Mouse (Mus musculus) left cerebral cortex, adult 11 months (tissue): Measurements from ENCODE around the gene Gm3187.
"Not testable (repeated sequence)": the region's sequence is repeated elsewhere in the genome, so short reads cannot be mapped to it uniquely, and the experiment has no call there.

ENCODE experiments used
- DNase-seq: peaks from one replicate; pipeline ENCODE4 v3.0.0; 2022; ENCODE audit warnings: low spot score

Gm3187 gene

DNA sequence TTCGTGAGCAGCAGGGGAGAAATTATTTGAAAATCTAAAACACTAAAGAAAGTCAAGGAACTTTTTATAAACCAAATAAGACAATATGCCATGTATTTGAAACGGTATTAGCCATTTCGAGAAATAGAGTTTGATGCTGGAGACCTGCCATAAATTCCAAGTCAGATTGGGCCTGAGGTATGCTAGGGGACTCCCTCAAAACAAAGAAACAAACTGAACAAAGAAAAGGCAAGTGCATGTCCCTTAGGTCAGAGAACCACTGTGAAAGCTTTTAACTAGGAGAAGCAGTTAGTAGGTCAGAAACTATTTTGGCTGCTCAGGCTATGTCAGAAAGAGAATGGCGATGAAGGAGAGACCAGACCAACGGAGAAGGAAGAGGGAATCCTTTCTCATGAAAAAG is at the start of gene Gm3187:
Gene Gm3187, plus strand, starts transcription at position 301 of the 400 bp plus-strand sequence.
- DNase-seq: not testable (repeated sequence)

DNA sequence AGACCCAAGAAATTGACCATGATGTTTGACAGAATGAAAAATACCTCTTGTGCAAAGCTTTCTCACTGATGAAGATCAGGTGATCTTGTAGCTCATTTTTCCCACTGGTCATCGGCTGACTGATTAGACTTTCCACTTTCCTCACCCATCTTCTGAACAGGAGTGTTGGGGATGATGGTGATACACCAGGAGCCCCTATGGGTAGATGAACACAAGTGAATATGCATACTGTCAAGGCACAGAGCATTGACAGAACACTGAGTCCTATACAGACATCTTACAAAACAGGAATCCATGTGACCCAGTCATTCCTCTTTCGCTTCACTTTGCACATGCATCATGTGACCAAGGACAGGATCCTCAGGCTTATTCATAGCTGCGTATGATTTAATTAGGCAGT is 28.6 kb upstream of the Gm3187 start, which contains the start of gene Gm3194:
Gene Gm3194, minus strand, starts transcription at position 101 of the 400 bp plus-strand sequence.
- not testable (repeated sequence) for DNase-seq

DNA sequence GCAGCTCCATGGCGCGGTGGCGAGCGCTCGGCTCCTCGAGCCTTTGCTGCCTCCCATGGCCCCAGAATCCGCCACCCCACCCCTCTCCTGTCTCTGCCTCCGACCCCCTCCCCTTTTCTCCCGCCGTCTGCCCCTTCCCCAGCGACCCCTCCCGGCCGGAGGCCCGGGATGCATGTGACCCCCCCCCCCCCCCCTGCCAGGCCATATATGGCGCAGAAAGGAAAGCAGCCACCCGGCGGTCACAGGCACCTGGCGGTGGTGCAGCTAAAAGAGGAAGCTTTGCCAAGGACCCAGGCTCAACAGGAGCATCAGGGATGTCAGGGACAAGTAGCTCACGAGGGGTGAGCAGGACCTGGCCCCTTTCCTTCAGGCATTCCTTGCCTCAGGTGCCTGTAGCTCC is 23.5 kb upstream of the Gm3187 start:
- not testable (repeated sequence) for DNase-seq

DNA sequence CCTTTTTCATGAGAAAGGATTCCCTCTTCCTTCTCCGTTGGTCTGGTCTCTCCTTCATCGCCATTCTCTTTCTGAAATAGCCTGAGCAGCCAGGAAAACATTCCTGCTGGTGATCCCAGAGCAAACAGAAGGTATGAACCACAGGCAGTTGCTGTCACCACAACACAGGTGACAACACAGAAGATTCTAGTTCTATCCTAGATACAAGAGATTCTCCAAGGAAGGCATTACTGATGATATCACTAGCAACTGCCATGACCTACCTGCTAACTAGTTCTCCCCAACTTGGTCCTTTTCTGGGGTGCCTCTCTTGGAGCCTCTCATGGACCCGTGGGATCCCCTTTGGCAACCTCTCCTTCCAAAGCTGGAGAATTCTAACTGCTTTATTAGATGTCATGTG is 6.3 kb upstream of the Gm3187 start, which contains the start of gene Gm8246:
Gene Gm8246, minus strand, starts transcription at position 101 of the 400 bp plus-strand sequence.
- DNase-seq: not testable (repeated sequence)

DNA sequence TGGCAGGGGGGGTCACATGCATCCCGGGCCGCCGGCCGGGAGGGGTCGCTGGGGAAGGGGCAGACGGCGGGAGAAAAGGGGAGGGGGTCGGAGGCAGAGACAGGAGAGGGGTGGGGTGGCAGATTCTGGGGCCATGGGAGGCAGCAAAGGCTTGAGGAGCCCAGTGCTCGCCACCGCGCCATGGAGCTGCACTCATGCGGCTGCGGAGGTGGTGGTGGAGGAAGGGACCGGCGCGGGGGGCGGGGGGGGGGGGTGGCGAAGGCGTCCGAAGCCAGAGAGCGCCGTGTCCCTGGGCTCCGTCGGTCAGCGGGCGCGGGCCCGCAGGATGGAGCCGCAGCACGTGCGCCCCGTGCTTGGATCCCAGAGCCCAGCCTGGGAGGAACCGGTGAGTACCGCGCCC is 17.4 kb downstream of the Gm3187 start, which contains the start of gene Gm3488:
Gene Gm3488, plus strand, starts transcription at position 301 of the 400 bp plus-strand sequence.
- not testable (repeated sequence) for DNase-seq

DNA sequence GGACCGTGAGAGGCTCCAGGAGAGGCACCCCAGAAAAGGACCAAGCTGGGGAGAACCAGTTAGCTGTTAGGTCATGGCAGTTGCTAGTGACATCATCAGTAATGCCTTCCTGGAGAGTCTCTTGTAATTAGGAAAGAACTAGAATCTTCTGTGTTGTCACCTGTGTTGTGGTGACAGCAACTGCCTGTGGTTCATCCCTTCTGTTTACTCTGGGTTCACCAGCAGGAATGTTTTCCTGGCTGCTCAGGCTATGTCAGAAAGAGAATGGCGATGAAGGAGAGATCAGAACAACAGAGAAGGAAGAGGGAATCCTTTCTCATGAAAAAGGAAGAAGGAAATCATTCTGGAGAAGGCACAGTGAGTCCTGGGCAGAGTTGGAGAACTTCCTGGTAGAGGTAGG is 54.2 kb downstream of the Gm3187 start, which contains the start of gene Gm3532:
Gene Gm3532, plus strand, starts transcription at position 301 of the 400 bp plus-strand sequence.
- DNase-seq: not testable (repeated sequence)
